Mouse (Mus musculus) embryo, embryonic 11.5 days (tissue): Measurements from ENCODE around the gene Ostm1.

Experiments used
- DNase-seq: peaks from one replicate; pipeline ENCODE4 v3.0.0-alpha.2; 2012; ENCODE audit warnings: low read depth, low spot score

Ostm1 gene

DNA sequence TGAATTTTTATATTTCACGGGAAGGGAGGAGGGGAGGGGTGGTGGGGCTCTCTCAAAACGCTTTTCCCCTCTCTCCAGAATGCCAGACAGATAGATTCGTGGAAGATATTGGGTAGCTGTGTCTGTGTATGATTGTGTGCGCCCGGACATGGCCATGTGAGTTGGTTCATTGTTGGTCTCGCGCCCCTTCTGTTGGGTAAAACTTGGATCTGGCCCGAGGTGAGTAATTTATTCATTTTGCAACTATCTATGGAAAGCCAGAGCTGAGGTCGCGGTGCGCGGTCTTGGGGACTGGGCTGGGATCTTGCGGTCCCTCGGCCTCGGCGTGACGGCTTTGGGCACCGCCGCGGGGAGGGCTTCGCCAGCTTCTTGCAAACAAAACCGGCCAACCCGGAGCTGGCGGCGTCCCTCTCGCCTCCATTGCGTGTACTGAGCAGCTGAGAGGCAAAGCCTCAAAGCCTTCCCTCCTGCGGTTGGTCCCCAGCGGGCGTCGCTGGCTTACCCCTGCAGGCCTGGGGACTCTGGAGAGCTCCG, 347 bp downstream of the Ostm1 start:
- DNase-seq = no peak

DNA sequence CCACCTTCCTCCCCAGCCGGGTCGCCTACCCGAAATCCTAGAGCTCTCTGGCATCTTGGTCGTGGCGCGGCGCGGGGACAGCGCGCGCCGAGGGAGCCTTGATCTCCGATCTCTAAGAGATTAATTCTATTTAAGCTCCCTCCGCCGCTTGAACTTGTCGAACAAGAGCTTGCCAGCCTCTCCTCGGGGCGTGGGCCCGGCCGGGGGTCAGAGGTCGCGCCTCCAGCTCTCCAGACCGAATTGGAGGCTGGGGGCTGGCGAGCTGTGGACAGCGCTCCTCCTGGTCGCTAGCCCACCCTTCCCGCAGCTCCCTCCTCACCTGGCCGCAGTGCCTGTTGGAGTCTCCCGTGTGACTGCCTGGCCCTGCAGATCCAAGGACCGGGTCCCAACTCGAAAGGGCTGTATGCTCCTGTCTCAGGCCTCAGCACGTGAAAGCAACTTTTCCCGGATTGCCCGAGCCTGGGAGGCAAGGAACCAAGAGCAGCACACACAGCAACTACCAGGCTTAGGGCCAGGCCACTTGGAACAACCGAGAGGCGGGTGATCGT, 888 bp downstream of the Ostm1 start:
- DNase-seq = no peak

DNA sequence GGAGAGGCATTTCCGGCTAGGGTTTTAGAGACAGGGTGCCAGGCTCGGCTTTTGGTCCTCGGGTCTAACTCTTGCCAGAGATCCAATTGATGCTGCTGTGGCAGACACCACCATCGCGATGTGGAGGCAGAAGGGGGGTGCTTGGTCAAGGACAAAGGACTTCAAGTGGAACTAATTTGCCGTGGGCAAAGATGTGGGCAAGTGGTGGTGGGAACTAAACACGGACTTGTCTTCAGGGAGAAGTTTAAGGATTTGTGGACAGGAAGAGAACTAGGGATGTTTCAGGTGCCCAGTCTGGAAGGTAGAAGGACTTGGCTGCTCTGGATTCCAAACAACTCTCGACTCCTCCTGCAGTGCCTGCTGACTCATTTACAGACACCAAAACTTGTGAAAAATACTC, 1.5 kb downstream of the Ostm1 start:
- no peak for DNase-seq

- no peak for DNase-seq
Observed at GRCm38 (mm10) chr10:42585596-42586305, 2.1 kb downstream of the Ostm1 start.

GRCm38 (mm10) chr10:42587961-42588750, 4.5 kb downstream of the Ostm1 start:
- no peak for DNase-seq

DNA sequence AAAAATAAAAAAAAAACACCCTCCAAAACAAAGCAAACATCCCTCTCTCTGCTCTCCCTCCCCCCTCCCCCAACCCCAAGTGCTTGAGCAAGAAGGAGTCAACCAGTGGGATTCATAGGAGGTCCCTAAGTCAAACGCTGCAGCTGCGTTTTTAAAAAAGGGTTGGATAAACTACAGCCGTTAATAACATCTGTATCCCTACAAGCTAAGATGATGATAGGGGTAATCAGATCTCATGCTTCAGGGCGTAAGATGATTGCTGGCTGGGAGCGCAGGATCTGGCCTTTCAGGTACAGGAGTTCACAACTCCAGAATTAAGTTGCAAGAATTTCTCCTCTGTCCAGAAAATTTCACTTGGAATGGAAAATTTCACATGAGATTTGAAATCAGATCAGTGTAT, 5.9 kb downstream of the Ostm1 start:
- DNase-seq = no peak

- DNase-seq = no peak
Observed at GRCm38 (mm10) chr10:42590261-42591184, 6.9 kb downstream of the Ostm1 start.

DNA sequence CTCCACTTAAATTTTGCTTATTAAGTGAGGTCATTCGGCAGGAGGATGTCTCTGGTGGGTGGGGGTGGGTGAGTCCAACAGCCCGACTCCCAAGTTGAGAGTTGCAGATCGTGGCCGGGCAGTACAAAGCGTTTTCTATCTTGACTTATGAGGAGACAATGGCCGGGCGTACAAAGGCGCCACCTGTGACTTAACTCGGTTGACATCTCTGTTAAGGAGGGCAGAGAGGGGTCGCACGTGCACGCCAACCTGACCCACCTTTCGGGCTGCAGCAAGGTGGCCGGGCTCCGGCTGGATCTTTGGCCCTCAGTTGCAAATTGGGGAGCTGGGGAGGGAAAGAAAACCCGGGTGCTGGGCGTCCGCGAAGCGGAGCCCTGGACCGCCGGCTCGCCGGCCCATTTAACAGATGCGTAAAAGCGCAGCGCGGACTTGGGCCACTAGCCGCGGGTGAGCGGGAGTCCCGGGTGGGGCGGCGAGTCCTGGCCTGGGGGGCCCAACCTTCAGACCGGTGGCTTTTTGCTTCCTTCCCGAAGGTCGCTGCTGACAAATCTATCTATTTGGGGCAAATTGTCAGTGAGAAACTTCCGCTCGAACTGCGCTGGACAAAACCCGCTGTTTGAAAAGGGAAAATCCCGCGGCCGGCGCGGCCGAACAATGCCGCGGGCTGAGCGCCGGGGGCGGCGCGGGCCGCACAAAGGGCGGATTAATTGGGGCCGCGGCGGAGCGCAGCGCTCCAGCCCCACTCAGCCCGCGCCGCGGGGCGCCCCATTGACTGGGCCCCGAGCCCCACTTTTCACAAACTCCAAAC, 7.8 kb downstream of the Ostm1 start:
- DNase-seq = no peak

GRCm38 (mm10) chr10:42591993-42592686, 8.5 kb downstream of the Ostm1 start:
- DNase-seq = no peak

DNA sequence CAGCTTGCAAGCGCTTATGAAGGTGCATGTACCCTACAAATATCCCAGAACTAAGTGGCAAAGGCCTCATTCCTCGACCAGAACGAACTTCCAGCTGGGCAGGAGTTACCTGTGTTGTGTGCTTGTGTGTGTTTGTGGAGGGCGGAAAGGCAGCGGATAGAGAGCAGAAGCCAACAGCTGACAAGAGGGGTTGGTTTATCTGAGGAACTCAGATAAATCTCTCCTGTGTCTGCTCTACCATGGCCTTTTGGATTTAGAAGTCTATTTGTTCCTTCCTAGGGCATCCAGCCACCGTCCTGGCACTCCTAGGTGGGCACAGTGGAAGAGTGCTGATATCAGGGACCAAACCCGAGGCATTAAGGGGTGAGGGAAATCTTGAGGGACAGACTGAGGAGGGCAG, 9.6 kb downstream of the Ostm1 start:
- no peak for DNase-seq

- no peak for DNase-seq
Observed at GRCm38 (mm10) chr10:42598615-42599014, 15.0 kb downstream of the Ostm1 start.

DNA sequence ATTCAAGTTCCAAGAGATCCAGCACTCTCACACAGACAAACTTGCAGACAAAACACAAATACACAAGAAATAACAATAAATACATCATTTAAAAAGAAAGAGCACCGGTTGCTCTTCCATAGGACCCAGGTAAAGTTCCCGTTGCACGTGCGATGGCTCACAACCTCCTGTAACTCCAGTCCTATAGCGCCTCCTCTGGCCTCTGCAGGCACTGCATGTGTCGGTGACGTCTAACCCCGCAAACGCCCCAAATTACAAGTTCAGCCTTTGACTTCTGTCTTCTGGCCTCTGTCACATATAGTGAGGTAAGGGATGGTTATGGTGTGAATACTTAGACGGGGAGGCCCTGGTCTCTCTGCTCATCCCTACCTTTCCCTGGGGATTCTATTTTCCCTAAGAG, 17.9 kb downstream of the Ostm1 start:
- no peak for DNase-seq

DNA sequence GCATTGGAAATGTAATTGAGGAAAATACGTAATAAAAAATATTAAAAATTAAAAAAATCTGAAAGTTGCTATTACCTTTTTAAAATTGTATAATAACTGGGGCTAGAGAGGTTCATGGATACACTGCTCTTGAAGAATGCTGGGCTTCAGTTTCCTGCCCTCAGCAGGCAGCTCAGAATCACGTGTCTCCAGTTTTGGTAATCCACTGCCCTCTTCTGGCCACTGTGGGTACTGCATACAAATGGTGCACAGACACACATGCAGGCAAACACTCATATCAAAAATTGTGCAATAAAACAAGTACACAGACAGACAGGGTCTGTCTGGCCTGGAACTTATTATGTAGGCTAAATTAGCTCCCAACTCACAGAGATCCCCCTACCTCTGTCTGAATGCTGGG, 21.3 kb downstream of the Ostm1 start:
- DNase-seq = no peak

GRCm38 (mm10) chr10:42606757-42607156, 23.1 kb downstream of the Ostm1 start:
- DNase-seq = no peak

DNA sequence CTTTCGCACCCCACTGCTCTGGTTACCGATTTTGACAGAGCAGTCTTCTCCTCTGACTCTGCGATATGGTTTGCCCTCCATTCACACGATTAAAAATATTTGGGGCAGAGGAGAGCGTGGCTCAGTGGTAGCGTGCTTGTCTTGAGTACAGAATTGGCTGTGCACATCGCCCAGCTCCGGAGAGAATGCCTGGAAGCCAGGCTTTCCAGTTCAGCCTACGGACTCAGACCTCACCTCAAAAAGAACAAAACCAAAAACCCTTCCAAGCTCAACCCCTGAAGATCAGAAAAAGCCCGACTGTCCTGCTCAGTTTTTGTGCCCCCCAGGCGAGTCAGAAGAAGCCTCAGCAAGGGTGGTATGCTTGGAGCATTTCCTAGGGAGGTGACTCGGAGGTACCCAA, 29.5 kb downstream of the Ostm1 start:
- DNase-seq = no peak

DNA sequence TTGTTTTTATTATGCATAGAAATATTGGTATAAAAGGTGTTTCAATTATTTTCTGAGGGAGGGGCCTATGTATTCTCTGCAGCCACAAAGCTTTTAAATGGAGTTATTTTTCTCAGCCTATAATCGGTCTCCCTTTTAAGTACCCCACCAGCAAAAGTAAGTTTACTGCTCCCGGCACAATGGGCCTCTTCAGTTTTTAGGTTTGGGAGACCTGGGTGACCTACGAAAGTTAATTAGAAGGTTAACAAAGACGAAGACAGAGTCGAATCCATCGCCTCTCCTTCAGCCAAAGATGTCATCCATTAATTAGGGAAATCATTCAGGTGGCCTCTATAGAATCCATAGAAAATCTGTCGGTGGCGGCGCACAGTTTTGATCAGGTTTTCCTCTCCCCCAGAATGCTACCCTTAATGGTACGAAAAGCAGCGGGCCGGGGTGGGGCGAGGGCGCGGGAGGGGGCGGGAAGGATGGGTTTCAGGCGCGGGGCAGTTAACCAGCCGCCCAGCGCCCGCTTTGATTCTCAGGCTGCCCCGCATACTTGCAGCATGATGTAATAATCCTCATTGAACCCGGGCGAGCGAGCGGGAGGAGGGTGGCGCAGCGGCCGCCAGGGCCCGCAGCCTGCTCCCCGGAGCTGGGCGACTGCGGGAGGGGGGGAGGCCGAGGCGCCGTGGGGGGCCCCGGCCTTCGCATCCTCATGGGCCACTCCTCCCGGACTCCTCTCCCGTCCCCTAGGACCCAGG, 30.2 kb downstream of the Ostm1 start:
- DNase-seq = no peak

GRCm38 (mm10) chr10:42614766-42615165, 31.1 kb downstream of the Ostm1 start:
- no peak for DNase-seq

GRCm38 (mm10) chr10:42618291-42618690, 34.7 kb downstream of the Ostm1 start:
- no peak for DNase-seq

DNA sequence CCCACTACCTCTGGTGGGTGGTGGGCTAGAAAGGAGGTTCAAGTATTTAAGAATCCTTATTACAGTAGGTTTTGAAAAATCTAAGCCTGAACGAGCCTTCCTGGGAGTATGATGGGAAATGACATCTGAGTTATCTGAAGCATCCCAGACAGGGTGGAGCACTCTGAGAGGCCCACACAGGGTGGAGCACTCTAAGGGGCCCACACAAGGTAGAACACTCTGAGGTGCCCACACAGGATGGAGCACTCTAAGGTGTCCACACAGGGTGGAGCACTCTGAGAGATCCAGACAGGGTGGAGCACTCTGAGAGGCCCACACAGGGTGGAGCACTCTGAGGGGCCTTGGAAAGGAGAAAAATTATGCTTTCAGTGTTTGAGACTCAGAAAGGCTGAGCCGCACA, 42.3 kb downstream of the Ostm1 start:
- no peak for DNase-seq
